Mouse (Mus musculus): Measurements from ENCODE around the gene Ctu1.
A peak's percentile ranks its signal among the peaks of the same experiment; 100 is the strongest.
"Not testable (repeated sequence)": the region's sequence is repeated elsewhere in the genome, so short reads cannot be mapped to it uniquely, and the experiment has no call there.

The Ctu1 gene

DNA sequence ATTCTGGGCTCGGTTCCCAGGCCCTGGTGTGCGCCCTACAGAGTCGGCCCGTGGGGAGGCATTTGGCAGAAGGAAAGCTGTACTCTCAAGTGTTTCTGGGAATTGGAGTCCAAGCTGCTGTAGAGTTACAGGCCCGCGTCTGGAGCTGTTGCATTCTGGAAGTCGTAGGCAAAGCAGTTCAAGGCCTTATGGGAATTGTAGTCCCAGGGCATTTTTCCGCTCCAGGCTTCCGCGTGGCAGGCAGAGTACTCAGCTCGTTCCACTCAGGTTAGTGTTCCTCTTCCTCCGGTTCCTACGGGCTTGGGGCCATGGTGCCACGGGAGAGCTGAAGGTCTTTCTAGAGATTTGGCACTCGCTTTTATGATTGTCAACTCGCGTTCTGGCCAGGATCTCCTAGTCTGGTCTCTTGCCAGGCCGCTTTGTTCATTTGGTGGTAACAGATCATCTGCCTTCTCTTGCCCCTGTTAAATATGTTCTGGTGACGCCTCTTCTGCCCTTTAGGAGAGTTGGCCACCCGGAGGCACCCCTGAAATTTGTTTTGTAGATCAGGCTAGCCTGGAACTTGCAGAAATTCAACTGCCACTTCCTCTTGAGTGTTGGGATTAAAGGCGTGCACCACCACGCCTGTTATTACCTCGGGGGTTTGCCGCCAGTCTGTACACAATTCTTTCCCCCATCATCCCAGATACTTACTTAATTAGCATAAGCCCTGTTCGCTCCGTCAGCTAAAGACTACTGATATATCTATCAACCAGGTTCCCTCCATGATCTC, at the start of gene Ctu1:
Ctu1 (plus strand) TSS at position 208 of the 772 bp plus-strand sequence.
- peak; percentile 70 for DNase-seq (ENCODE audit: low spot score)

DNA sequence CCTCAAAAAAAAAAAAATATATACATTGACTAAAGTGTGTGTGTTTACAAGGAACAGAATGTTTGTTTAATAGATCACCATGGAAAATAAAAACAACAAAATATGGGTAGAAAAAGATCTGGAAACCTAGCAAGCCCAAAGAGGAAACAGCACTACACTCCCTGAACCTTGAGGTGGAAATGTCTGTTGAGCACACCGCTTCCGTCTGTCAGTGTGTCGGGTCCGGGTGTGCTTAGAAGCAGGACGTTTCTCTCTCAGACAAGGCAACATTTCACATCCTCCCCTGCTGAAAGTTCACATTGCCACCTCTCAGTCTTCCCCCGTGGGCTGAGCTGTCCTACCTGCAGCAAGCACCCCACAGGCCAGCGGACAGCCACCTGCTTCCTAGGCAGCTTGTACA, 48.9 kb upstream of the Ctu1 start:
- DNase-seq (ENCODE audit: low spot score): no peak

DNA sequence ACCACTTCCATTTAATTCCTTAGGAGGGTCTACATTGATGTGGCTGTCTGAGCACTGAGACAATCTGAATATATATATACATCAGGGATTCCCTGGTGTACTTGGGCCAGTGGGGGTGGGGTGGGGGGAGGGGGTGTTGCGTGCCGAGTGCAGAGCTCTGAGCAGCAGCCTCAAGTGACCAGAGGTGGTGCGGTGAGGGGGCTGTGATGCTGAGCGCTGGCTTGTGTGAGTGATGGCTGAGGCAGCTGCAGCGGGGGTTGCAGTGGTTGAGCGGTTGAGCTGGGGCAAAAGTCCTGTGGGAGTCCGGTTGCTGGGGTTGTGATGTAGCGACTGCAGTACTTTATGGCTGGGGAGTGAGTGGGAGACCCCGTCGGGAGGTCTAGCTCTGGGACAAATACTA, 48.0 kb upstream of the Ctu1 start:
- DNase-seq (ENCODE audit: low spot score): no peak

- no peak for DNase-seq (ENCODE audit: low spot score)
Observed at GRCm38 (mm10) chr7:43625065-43625464, 46.8 kb upstream of the Ctu1 start.

GRCm38 (mm10) chr7:43625794-43626422, 45.9 kb upstream of the Ctu1 start:
- DNase-seq (ENCODE audit: low spot score): no peak

- DNase-seq (ENCODE audit: low spot score): no peak
Observed at GRCm38 (mm10) chr7:43633940-43634339, 37.9 kb upstream of the Ctu1 start.

DNA sequence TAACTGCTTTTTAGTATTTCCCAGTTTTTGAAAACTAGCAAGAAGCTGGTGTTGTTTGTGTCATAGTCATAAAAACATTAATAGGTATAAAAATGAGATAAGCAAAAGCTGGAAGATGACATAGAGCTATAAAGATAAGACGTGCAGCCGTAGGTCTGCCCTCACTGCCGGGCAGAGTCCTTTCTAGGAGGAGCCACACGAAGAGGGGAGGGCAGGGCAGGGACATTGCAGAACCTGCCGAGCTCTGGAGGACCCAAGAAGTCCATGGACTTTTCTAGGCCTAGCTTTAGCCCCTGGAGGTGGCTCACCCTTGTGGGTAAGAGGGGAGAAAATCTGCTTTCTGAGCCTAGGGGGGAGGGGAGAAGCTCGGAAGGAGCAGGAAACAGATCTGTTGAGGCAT, 37.3 kb upstream of the Ctu1 start, which contains the start of gene Ceacam18:
Ceacam18 (plus strand) TSS at position 208 of the 400 bp plus-strand sequence.
- no peak for DNase-seq (ENCODE audit: low spot score)

DNA sequence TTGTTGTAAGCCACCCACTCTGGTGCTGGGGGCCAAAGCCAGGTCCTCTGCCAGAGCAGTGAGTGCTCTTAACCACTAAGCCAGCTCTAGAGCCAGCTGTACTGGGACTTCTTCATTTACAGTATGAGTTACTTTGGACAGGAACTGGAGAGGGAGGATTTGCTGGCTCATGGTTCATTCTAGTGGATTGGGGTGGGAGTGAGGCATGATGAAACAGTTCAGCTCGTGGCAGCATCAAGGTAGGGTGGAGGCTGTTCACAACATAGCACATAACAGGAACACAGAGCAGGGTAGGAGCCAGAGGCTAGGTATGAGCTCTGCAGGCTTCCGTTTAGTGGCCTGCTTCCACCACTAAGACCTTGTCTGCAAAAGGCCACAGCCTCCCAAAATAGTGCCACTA, 35.6 kb upstream of the Ctu1 start:
- DNase-seq (ENCODE audit: low spot score): no peak

- DNase-seq (ENCODE audit: low spot score): no peak
Observed at GRCm38 (mm10) chr7:43637118-43637517, 34.7 kb upstream of the Ctu1 start.

GRCm38 (mm10) chr7:43642587-43642986, 29.2 kb upstream of the Ctu1 start:
- DNase-seq (ENCODE audit: low spot score): no peak

DNA sequence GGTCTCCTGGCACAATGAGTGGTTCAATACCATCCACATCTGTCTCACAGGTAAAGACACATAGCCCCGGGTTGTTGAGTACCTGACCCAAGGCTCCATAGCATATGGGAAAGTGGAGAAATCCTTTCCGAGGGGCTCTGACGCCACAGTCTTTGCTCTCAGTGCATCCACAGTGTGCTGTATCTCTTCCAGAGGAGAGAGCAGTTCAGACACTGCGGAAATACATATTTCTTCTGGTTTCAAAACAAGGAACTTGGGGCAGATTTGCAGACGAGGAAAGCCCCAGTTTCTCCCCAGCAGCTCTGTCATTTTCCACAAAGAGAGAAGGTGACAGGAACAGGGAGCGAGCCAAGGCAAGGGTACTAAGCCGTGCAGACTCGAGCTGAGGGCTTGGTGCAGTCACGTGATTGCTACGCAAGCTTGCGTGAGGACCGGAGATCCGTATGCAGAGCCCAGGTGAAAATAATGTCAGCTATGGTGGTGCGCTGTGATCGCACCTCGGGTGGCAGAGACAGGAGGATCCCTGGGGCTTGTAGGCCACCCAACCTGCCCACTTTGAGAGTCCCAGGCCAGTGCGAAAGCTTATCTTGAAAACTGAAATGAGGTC, 28.7 kb upstream of the Ctu1 start:
- no peak for DNase-seq (ENCODE audit: low spot score)

DNA sequence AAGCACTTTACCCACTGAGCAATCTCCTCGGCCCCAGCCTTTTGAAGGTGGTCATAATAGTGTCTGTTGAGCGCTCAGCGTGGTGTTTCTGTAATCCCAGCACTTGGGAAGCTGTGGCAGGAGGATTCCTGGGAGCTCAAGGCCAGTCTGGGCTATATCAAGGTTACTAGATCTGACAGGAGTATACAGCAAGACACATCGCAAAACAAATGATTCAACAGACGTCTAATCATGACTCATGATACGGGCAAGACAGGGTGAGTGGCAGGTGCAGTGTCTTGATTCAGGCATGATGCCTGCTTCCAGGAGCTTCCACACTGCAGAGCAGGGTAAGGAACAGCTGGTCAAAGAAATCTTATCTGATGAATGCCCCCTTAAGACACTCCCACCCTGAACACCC, 19.1 kb upstream of the Ctu1 start:
- no peak for DNase-seq (ENCODE audit: low spot score)

DNA sequence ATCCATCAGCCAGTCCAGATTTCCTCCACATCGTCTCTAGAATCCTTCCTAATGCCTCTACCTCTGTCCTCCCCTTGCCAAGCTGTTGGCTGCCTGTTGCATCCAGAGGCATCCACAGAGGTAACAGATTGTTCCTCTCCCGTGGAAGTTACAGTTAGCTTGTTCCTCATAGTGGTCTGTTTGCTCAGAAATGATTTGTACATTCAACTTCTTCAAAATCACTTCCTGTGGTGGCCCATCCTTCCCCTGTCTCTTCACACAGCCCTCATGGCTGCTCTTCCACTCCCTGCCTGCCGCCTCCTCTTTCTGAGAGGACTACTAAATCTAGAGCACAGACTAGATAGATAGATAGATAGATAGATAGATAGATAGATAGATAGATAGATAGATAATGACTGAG, 17.3 kb upstream of the Ctu1 start:
- no peak for DNase-seq (ENCODE audit: low spot score)

DNA sequence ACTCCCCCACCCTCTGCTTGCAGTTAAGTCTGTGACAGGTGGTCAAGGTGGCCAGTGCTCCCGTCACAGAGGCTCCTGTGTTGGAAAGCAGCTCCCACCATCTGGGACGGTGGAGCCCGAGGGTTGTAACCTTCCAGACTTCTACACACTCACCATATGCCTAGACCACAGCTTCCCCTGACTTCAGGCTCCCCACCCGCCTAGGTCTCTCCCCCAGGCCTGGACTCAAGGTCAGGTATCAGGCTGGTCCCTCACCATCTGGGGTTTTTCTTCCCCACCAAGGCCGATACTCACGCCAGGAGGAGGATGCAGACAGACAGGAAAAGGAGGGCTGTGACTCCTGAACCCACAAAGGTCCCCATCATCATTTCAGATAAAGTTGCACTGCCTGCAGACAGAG, 15.6 kb upstream of the Ctu1 start:
- DNase-seq (ENCODE audit: low spot score): no peak

DNA sequence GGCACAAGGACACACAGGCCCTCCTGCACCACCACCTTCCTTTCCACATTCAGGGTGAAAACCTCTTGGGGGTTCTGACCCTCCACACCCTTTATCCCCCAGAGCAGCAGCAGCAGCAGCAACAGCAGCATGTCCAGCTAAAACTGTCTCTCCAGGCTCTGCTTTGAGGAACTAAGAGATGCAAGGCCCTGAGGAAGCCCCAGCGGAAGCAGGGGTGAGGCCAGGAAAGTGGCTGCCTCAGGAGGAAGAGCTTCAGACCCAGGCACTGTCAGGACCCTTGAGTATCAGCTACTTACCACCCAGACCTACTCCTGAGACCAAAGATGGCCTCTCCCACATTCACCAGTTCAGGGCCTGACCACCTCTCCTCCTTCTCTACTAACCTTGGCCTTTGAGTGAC, 11.8 kb upstream of the Ctu1 start, which contains the start of gene Siglece:
Siglece (minus strand) TSS at position 160 of the 400 bp plus-strand sequence.
- no peak for DNase-seq (ENCODE audit: low spot score)

- no peak for DNase-seq (ENCODE audit: low spot score)
Observed at GRCm38 (mm10) chr7:43662804-43663203, 9.0 kb upstream of the Ctu1 start.

DNA sequence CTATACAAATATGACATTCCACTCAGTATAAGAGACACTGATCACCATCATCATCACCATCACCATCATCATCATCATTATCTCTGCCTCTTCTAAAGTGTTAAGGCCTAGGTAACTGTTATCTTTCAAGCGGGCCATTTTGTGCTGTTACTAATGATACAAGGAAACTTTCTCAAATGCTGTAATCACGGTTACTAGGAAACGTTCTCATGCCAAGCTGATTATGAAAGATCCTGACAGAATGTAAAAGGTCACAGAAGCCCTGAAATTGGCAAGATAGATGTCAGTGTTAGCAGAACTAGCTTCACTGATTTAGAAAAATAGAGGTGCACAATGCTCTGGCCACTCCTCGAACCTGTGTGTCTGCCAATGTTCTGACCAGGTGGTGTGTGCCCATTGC, 4.6 kb upstream of the Ctu1 start:
- DNase-seq (ENCODE audit: low spot score): not testable (repeated sequence)

- DNase-seq (ENCODE audit: low spot score): no peak
Observed at GRCm38 (mm10) chr7:43668582-43668981, 3.2 kb upstream of the Ctu1 start.

GRCm38 (mm10) chr7:43671064-43671808, 580 bp upstream of the Ctu1 start:
- no peak for DNase-seq (ENCODE audit: low spot score)

DNA sequence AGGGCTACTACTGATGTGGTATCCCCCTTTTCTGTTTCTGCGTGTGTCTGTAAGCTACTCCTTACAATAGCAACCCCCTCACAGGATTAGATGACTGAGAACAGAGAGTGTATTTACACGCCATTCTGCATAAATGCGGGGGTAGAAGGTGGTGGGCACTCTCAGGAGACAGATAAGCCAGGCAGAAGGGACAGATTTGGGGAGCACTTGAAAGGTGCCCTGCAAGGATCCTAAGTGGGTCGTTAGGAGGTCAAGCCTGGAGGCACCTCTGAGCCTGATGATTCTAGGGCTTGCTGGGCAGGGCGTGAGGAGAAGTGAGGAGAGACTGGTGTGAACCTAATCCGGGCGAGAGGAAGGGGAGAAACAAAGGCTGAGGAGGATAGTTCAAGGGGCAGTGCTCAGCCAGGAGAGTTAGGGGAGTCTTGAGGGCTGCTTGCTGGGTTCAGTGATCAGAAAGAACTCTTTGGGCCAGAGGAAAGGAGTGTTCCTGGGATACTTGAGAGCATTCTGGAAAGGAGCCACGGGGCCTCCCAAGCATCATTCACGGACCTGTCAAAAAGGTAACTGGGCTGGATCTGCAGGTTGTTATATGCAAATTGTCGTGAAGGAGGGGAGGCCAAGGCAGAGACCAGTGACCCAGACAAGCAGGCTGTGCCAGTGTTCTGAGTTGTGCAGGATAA, 905 bp downstream of the Ctu1 start:
- no peak for DNase-seq (ENCODE audit: low spot score)

- DNase-seq (ENCODE audit: low spot score): no peak
Observed at GRCm38 (mm10) chr7:43675091-43675490, 3.3 kb downstream of the Ctu1 start.

DNA sequence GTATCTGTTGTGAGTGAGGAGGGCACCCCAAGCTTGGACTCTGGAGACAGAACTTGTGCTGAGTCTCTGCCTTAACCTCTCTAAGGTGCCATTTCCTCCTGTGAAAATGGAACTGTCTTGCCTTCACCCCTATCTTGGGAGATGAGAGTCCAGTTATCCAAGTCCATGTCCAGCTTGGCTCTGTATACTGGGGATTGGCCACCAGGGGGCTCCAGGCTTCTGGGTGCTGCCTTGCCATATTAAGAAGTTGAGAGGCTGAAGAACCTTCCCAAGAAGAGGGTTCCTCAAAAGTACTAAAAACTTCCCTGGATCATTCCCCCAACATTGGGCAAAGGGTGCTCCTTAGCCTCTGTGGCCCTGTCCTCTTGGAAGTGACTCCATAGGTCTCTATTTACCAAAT, 6.7 kb downstream of the Ctu1 start:
- no peak for DNase-seq (ENCODE audit: low spot score)

Data from ovary, postnatal 10 days (tissue).